Mouse (Mus musculus): ENCODE results near the gene Yipf7. TPM values are rescaled to one million over a fixed set of nuclear protein-coding genes. Genes with fewer than 3 reads are reported as not detected.

Gene Yipf7
- total and polyA plus RNA-seq, 2 experiments from 2014 or later = not detected

GRCm38 (mm10) chr5:69522064-69522463, 20.4 kb downstream of the Yipf7 start:
- no peaks in the 10 kb centered on the region for H3K9me3 ChIP-seq (ENCODE audit: low read length)
- ATAC-seq (no peak), DNase-seq (ENCODE audit: low spot score) (no peak)
- no peak overlapping the region for H3K9ac ChIP-seq (replicated peaks; ENCODE audit: low read length)
- H3K27ac ChIP-seq = no peak overlapping the region
- TF ChIP-seq CTCF (IDR thresholded peaks at IDR 0.05; ENCODE audit: low read depth) = no peak
- H3K4me2 ChIP-seq (ENCODE audit: low read depth, low read length) = no peak overlapping the region
- H3K27me3 ChIP-seq (ENCODE audit: insufficient read depth, low read length) = no peaks in the 10 kb centered on the region
- H3K36me3 ChIP-seq (ENCODE audit: insufficient read depth, low read length) = no peaks in the 10 kb centered on the region
- no peaks in the 10 kb centered on the region for H3K4me1 ChIP-seq (ENCODE audit: insufficient read depth, low read length)
- no peak overlapping the region for H3K4me3 ChIP-seq (ENCODE audit: low read length)
- 72% methylated on average over 5 of the region's 5 CpGs for WGBS

- TF ChIP-seq CTCF (IDR thresholded peaks at IDR 0.05; ENCODE audit: low read depth) = peak; percentile 80
- 32% methylated on average over 7 of the region's 7 CpGs for WGBS
- Histone ChIP-seq H3K4me1 (ENCODE audit: insufficient read depth, low read length) (no peaks in the 10 kb centered on the region), H3K27ac (no peak overlapping the region), H3K4me2 (ENCODE audit: low read depth, low read length) (no peak overlapping the region), H3K36me3 (ENCODE audit: insufficient read depth, low read length) (no peaks in the 10 kb centered on the region), H3K27me3 (ENCODE audit: insufficient read depth, low read length) (no peaks in the 10 kb centered on the region), H3K9ac (replicated peaks; ENCODE audit: low read length) (no peak overlapping the region), H3K4me3 (ENCODE audit: low read length) (no peak overlapping the region), H3K9me3 (ENCODE audit: low read length) (no peaks in the 10 kb centered on the region)
- ATAC-seq (peak; percentile 63; the same call in 1 of the 2 replicates), DNase-seq (ENCODE audit: low spot score) (peak; percentile 87)
These were observed 21.7 kb downstream of the Yipf7 start for GRCm38 (mm10) chr5:69520661-69521278.

DNA sequence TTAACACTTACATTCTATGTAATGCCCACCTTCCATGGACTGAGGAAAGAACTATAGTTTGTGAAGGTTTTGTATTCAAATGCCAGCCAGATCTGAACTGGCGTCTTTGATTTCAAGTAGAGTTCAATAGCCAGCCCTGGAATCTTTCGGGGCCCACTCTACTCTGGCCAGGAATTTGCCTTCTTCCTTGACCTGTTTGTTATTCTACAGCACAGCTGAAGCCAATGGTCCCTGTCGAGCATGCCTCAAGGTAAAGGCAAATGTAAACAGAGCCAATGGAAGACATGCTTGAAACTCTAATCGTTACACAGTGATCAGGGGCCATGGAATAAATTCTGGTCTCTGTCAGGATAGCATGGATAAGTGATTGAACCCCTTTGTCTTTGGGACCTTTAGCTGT, 30.2 kb downstream of the Yipf7 start:
- ATAC-seq = no peak
- no peaks in the 10 kb centered on the region for H3K27me3 ChIP-seq (ENCODE audit: insufficient read depth, low read length)

DNA sequence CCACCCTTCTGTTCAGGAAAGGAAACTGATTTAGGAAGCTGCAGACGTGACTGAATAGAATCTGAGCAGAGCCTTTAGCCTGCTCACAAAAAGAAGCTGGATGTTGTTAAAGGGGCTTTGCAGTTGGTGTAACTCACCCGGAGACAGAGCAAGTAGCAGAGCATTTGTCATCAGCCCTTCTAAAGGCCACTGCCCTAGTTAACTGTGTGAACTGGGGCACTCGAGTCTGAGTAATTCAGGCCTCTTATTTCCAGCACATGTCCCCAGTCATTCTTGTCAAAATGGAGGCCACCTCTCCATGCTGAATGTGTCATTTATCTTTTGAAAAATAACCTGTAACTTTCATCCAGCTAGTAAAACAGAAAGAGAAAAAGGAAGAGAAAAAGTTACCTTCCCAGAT, 30.8 kb downstream of the Yipf7 start:
- no peaks in the 10 kb centered on the region for H3K27me3 ChIP-seq (ENCODE audit: insufficient read depth, low read length)
- DNase-seq (ENCODE audit: low spot score) (no peak), ATAC-seq (no peak)
- H3K9ac ChIP-seq (replicated peaks; ENCODE audit: low read length) = no peak overlapping the region
- H3K4me3 ChIP-seq (ENCODE audit: low read length) = no peak overlapping the region
- no peaks in the 10 kb centered on the region for H3K36me3 ChIP-seq (ENCODE audit: insufficient read depth, low read length)
- TF ChIP-seq CTCF (IDR thresholded peaks at IDR 0.05; ENCODE audit: low read depth) = no peak
- no peaks in the 10 kb centered on the region for H3K4me1 ChIP-seq (ENCODE audit: insufficient read depth, low read length)
- no peak overlapping the region for H3K4me2 ChIP-seq (ENCODE audit: low read depth, low read length)
- H3K27ac ChIP-seq = no peak overlapping the region
- no peaks in the 10 kb centered on the region for H3K9me3 ChIP-seq (ENCODE audit: low read length)
- whole genome bisulfite sequencing = 59% methylated on average over 3 of the region's 3 CpGs

More for the DNA sequence above, 30.2 kb downstream of the Yipf7 start:
- 82% methylated on average over 4 of the region's 4 CpGs for WGBS
- no peak for TF ChIP-seq CTCF (IDR thresholded peaks at IDR 0.05; ENCODE audit: low read depth)
- Histone ChIP-seq H3K9ac (replicated peaks; ENCODE audit: low read length) (no peak overlapping the region), H3K27ac (no peak overlapping the region), H3K4me2 (ENCODE audit: low read depth, low read length) (no peak overlapping the region), H3K4me1 (ENCODE audit: insufficient read depth, low read length) (no peaks in the 10 kb centered on the region), H3K36me3 (ENCODE audit: insufficient read depth, low read length) (no peaks in the 10 kb centered on the region), H3K4me3 (ENCODE audit: low read length) (no peak overlapping the region), H3K9me3 (ENCODE audit: low read length) (no peaks in the 10 kb centered on the region)
- no peak for DNase-seq (ENCODE audit: low spot score)

DNA sequence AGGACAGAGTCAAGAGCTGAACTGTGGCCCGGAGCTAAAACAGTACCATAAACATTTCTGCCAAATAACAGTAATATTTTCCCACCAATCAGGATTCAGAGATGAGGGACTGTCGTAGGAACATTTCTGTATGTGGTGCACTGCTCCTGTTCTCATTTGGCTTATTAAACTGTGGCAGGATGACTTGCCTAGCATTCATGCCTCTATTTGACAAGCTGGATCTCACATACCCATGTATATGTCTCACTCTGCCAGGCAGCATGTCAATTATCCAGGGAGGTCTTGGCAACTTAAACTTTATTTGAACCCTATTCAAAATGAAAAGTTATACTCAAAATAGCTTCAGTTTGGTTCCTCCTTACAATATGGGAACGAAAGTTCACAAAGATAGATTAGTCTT, 35.4 kb downstream of the Yipf7 start:
- no peak for TF ChIP-seq CTCF (IDR thresholded peaks at IDR 0.05; ENCODE audit: low read depth)
- Histone ChIP-seq H3K36me3 (ENCODE audit: insufficient read depth, low read length) (no peaks in the 10 kb centered on the region), H3K4me3 (ENCODE audit: low read length) (no peak overlapping the region), H3K9me3 (ENCODE audit: low read length) (no peaks in the 10 kb centered on the region), H3K4me1 (ENCODE audit: insufficient read depth, low read length) (no peaks in the 10 kb centered on the region), H3K9ac (replicated peaks; ENCODE audit: low read length) (no peak overlapping the region), H3K27ac (no peak overlapping the region), H3K4me2 (ENCODE audit: low read depth, low read length) (no peak overlapping the region), H3K27me3 (ENCODE audit: insufficient read depth, low read length) (no peaks in the 10 kb centered on the region)
- ATAC-seq (no peak), DNase-seq (ENCODE audit: low spot score) (no peak)
- 85% methylated on average over 3 of the region's 3 CpGs for whole genome bisulfite sequencing

- no peaks in the 10 kb centered on the region for H3K4me1 ChIP-seq (ENCODE audit: insufficient read depth, low read length)
- no peak for DNase-seq (ENCODE audit: low spot score)
- H3K4me2 ChIP-seq (ENCODE audit: low read depth, low read length) = no peak overlapping the region
- no peaks in the 10 kb centered on the region for H3K9me3 ChIP-seq (ENCODE audit: low read length)
- no peak for ATAC-seq
- no peaks in the 10 kb centered on the region for H3K36me3 ChIP-seq (ENCODE audit: insufficient read depth, low read length)
- no peak overlapping the region for H3K9ac ChIP-seq (replicated peaks; ENCODE audit: low read length)
- H3K27ac ChIP-seq = no peak overlapping the region
- no peaks in the 10 kb centered on the region for H3K27me3 ChIP-seq (ENCODE audit: insufficient read depth, low read length)
- H3K4me3 ChIP-seq (ENCODE audit: low read length) = no peak overlapping the region
- no peak for TF ChIP-seq CTCF (IDR thresholded peaks at IDR 0.05; ENCODE audit: low read depth)
These were observed 53.4 kb downstream of the Yipf7 start for GRCm38 (mm10) chr5:69489046-69489445.

GRCm38 (mm10) chr5:69467520-69467919, 74.9 kb downstream of the Yipf7 start:
- Histone ChIP-seq H3K9me3 (ENCODE audit: low read length) (no peaks in the 10 kb centered on the region), H3K4me3 (ENCODE audit: low read length) (no peak overlapping the region), H3K27me3 (ENCODE audit: insufficient read depth, low read length) (no peaks in the 10 kb centered on the region), H3K27ac (no peak overlapping the region), H3K9ac (replicated peaks; ENCODE audit: low read length) (no peak overlapping the region), H3K36me3 (ENCODE audit: insufficient read depth, low read length) (no peaks in the 10 kb centered on the region), H3K4me2 (ENCODE audit: low read depth, low read length) (no peak overlapping the region), H3K4me1 (ENCODE audit: insufficient read depth, low read length) (no peaks in the 10 kb centered on the region)
- WGBS = 52% methylated on average over 1 of the region's 1 CpGs
- TF ChIP-seq CTCF (IDR thresholded peaks at IDR 0.05; ENCODE audit: low read depth) = no peak
- ATAC-seq (no peak), DNase-seq (ENCODE audit: low spot score) (no peak)

Other genes with a start within 250 kb of the Yipf7 start
- gene Kctd8, start 201.0 kb downstream of the Yipf7 start, total RNA-seq (2014; rRNA removed) = 60.2 and 61.4 TPM in 2 replicates
- 35.1 and 35.2 TPM in 2 replicates for gene Kctd8, start 201.0 kb downstream of the Yipf7 start, polyA plus RNA-seq (2015; fragmentation: Nextera tagmentation; extraction: Ambion mirVana)
- gene Guf1, start 14.3 kb upstream of the Yipf7 start, total RNA-seq (2014; rRNA removed) = 26.7 and 36.5 TPM in 2 replicates
- gene Guf1, start 14.3 kb upstream of the Yipf7 start, polyA plus RNA-seq (2015; fragmentation: Nextera tagmentation; extraction: Ambion mirVana) = 35.4 and 41.7 TPM in 2 replicates
- gene Gnpda2, start 49.7 kb upstream of the Yipf7 start, total RNA-seq (2014; rRNA removed) = 15.7 and 22.6 TPM in 2 replicates
- 37.9 and 45.7 TPM in 2 replicates for gene Gnpda2, start 49.7 kb upstream of the Yipf7 start, polyA plus RNA-seq (2015; fragmentation: Nextera tagmentation; extraction: Ambion mirVana)

Measured in hindbrain, postnatal 0 days (tissue).